ENCODE assay signal across 22 mouse cellular contexts in genomic region chr2:19366426-19366825, GRCm38 (mm10). TPM values are rescaled to one million over a fixed set of nuclear protein-coding genes. Genes with fewer than 3 reads are reported as not detected.
DNase-seq lines count a peak whose midpoint lies in the region; ATAC-seq lines count a peak whose summit lies in the region.
"Had no signal": no experiment of that assay in that cellular context is flagged by ENCODE, and none has a peak within 500 bp of the region (broad histone marks: within the 10 kb centered on the region; RNA-seq: fewer than 3 reads in every experiment).

No protein-coding gene starts in this region.

- no peaks in the 10 kb centered on the region for H3K27me3 ChIP-seq in kidney, embryonic 14.5 days (ENCODE audit: control insufficient read depth, insufficient read depth, low read length)
- H3K27me3 ChIP-seq in neural tube, embryonic 12.5 days (replicated peaks): no peaks in the 10 kb centered on the region
- H3K27me3 ChIP-seq in embryonic facial prominence, embryonic 10.5 days (replicated peaks; ENCODE audit: low read depth, poor library complexity, severe bottlenecking): 0 out of 2 replicates have a peak, but pooled peaks cover 3% of the 10 kb centered on the region
- H3K27me3 ChIP-seq in midbrain, embryonic 14.5 days (ENCODE audit: control insufficient read depth, insufficient read depth, low read length): no peaks in the 10 kb centered on the region
- H3K27me3 ChIP-seq: forebrain, embryonic 15.5 days; limb, embryonic 15.5 days; liver, embryonic 15.5 days had no signal

- 0 out of 2 replicates have a peak, but pooled peaks have one; percentile 39 for ATAC-seq in kidney, embryonic 14.5 days (ENCODE audit: low FRiP score, low TSS enrichment)
- ATAC-seq in neural tube, embryonic 12.5 days (ENCODE audit: low FRiP score, low read depth): peak; percentile 62; the same call in 1 of the 2 replicates
- ATAC-seq in midbrain, embryonic 14.5 days (ENCODE audit: low FRiP score, low TSS enrichment): no peak
- ATAC-seq: forebrain, embryonic 15.5 days; intestine, embryonic 16.5 days had no signal

- WGBS in kidney, embryonic 14.5 days: 46% methylated on average over 3 of the region's 3 CpGs
- WGBS in neural tube, embryonic 12.5 days: 13% methylated on average over 3 of the region's 3 CpGs
- 24% methylated on average over 3 of the region's 3 CpGs for WGBS in embryonic facial prominence, embryonic 10.5 days
- 7% methylated on average over 3 of the region's 3 CpGs for whole genome bisulfite sequencing in midbrain, embryonic 14.5 days

- no peaks in the 10 kb centered on the region for H3K9me3 ChIP-seq in kidney, embryonic 14.5 days (ENCODE audit: control insufficient read depth, low read length)
- no peaks in the 10 kb centered on the region for H3K9me3 ChIP-seq in neural tube, embryonic 12.5 days
- H3K9me3 ChIP-seq in embryonic facial prominence, embryonic 10.5 days: peaks cover 1% of the 10 kb centered on the region; the same call in 1 of the 2 replicates
- no peaks in the 10 kb centered on the region for H3K9me3 ChIP-seq in midbrain, embryonic 14.5 days (ENCODE audit: control insufficient read depth, low read length)
- H3K9me3 ChIP-seq: forebrain, embryonic 15.5 days; heart, embryonic 10.5 days; limb, embryonic 15.5 days; liver, embryonic 15.5 days had no signal

- H3K4me2 ChIP-seq in kidney, embryonic 14.5 days (replicated peaks; ENCODE audit: low read depth, low read length): no peak overlapping the region
- no peak overlapping the region for H3K4me2 ChIP-seq in neural tube, embryonic 12.5 days (replicated peaks)
- H3K4me2 ChIP-seq in midbrain, embryonic 14.5 days (ENCODE audit: low read length): no peak overlapping the region
- H3K4me2 ChIP-seq: forebrain, embryonic 15.5 days; hindbrain, embryonic 14.5 days; limb, embryonic 15.5 days; liver, embryonic 15.5 days had no signal

- no peak overlapping the region for H3K27ac ChIP-seq in kidney, embryonic 14.5 days (ENCODE audit: low read depth, low read length)
- H3K27ac ChIP-seq in neural tube, embryonic 12.5 days: no peak overlapping the region
- H3K27ac ChIP-seq in embryonic facial prominence, embryonic 10.5 days (replicated peaks): no peak overlapping the region
- H3K27ac ChIP-seq in midbrain, embryonic 14.5 days (replicated peaks; ENCODE audit: low read depth, low read length): no peak overlapping the region
- H3K27ac ChIP-seq: forebrain, embryonic 15.5 days; gastrocnemius, adult 2 months; heart, embryonic 10.5 days; hindbrain, embryonic 14.5 days; kidney, postnatal 0 days; limb, embryonic 15.5 days; liver, embryonic 15.5 days had no signal

- no peak overlapping the region for H3K4me3 ChIP-seq in kidney, embryonic 14.5 days (ENCODE audit: low read length)
- H3K4me3 ChIP-seq in neural tube, embryonic 12.5 days: no peak overlapping the region
- H3K4me3 ChIP-seq in embryonic facial prominence, embryonic 10.5 days: no peak overlapping the region
- no peak overlapping the region for H3K4me3 ChIP-seq in midbrain, embryonic 14.5 days (replicated peaks; ENCODE audit: low read depth, low read length)
- H3K4me3 ChIP-seq: erythroblast, embryonic 14.5 days; forebrain, embryonic 15.5 days; gastrocnemius, adult 2 months; heart, embryonic 10.5 days; limb, embryonic 15.5 days; liver, embryonic 15.5 days; megakaryocyte, embryonic 14.5 days; myocyte had no signal

- no peak overlapping the region for H3K9ac ChIP-seq in kidney, embryonic 14.5 days (ENCODE audit: low read depth, low read length)
- no peak overlapping the region for H3K9ac ChIP-seq in neural tube, embryonic 12.5 days
- no peak overlapping the region for H3K9ac ChIP-seq in midbrain, embryonic 14.5 days (replicated peaks; ENCODE audit: low read length)
- H3K9ac ChIP-seq: forebrain, embryonic 15.5 days; hindbrain, embryonic 14.5 days; limb, embryonic 15.5 days; liver, embryonic 15.5 days had no signal

- no peak for DNase-seq in kidney, adult 9 months
- no peak for DNase-seq in neural tube, embryonic 10.5 days (ENCODE audit: extremely low spot score, low spot score)
- peak; percentile 51 for DNase-seq in embryonic facial prominence, embryonic 10.5 days (ENCODE audit: low spot score)
- DNase-seq in midbrain, embryonic 14.5 days: peak; percentile 24
- DNase-seq in right cerebral cortex, adult 2 months (ENCODE audit: low spot score in 2 of 2): no peak
- DNase-seq in ovary, postnatal 14 days (ENCODE audit: low spot score): no peak
- DNase-seq: adrenal gland, adult 8-10 months; cerebellum, adult 9-10 months; gastrocnemius, adult 2 months; right cerebral cortex, postnatal 14 days had no signal

- no peaks in the 10 kb centered on the region for H3K36me3 ChIP-seq in kidney, embryonic 14.5 days (ENCODE audit: control insufficient read depth, insufficient read depth, low read length)
- H3K36me3 ChIP-seq in neural tube, embryonic 12.5 days: no peaks in the 10 kb centered on the region
- no peaks in the 10 kb centered on the region for H3K36me3 ChIP-seq in embryonic facial prominence, embryonic 10.5 days (replicated peaks)
- no peaks in the 10 kb centered on the region for H3K36me3 ChIP-seq in midbrain, embryonic 14.5 days (ENCODE audit: control insufficient read depth, insufficient read depth, low read length)
- H3K36me3 ChIP-seq: forebrain, embryonic 15.5 days; heart, embryonic 10.5 days; limb, embryonic 15.5 days; liver, embryonic 15.5 days had no signal

- no peaks in the 10 kb centered on the region for H3K4me1 ChIP-seq in kidney, embryonic 14.5 days (ENCODE audit: control insufficient read depth, insufficient read depth, low read length)
- H3K4me1 ChIP-seq in neural tube, embryonic 12.5 days: no peaks in the 10 kb centered on the region
- peaks cover 11% of the 10 kb centered on the region for H3K4me1 ChIP-seq in embryonic facial prominence, embryonic 10.5 days
- no peaks in the 10 kb centered on the region for H3K4me1 ChIP-seq in midbrain, embryonic 14.5 days (ENCODE audit: control insufficient read depth, insufficient read depth, low read length)
- H3K4me1 ChIP-seq: forebrain, embryonic 15.5 days; liver, embryonic 15.5 days had no signal

RNA-seq across cellular contexts. Expression of gene Msrb2, which starts 4.8 kb away (rescaled TPM):
- 33.3 and 36.6 TPM in 2 replicates for polyA plus RNA-seq in kidney, embryonic 14.5 days (2014; fragmentation: Nextera tagmentation; extraction: Ambion mirVana)
- polyA plus RNA-seq in neural tube, embryonic 12.5 days (2016; fragmentation: Nextera tagmentation; extraction: Ambion mirVana): 12.6 and 13.2 TPM in 2 replicates
- polyA plus RNA-seq in embryonic facial prominence, embryonic 10.5 days (2016; fragmentation: Nextera tagmentation; extraction: Ambion mirVana): 20.8 and 22.9 TPM in 2 replicates
- 5.8 and 5.9 TPM in 2 replicates for polyA plus RNA-seq in midbrain, embryonic 14.5 days (2014; fragmentation: Nextera tagmentation; extraction: Ambion mirVana)

Comparison
In these comparisons a context has a peak if more than half of its experiments do, and no peak if none do; other contexts are left out.
1. DNase-seq: peak in embryonic facial prominence, embryonic 10.5 days (single experiment) and midbrain, embryonic 14.5 days (single experiment); none in kidney, adult 9 months (single experiment), neural tube, embryonic 10.5 days (single experiment), right cerebral cortex, adult 2 months (0 of 2) and ovary, postnatal 14 days (single experiment).